Mouse (Mus musculus): ENCODE data around the gene Smbd1.

Smbd1 gene

GRCm38 (mm10) chr16:32813362-32813761 lies 3.1 kb upstream of the Smbd1 start:
- no peak for DNase-seq (ENCODE audit: low spot score in 2 of 2)

GRCm38 (mm10) chr16:32812888-32813361 lies 2.6 kb upstream of the Smbd1 start:
- DNase-seq (ENCODE audit: low spot score in 2 of 2), result peak; percentile 53 to 60

- DNase-seq (ENCODE audit: low spot score in 2 of 2), result no peak
Measured at GRCm38 (mm10) chr16:32807408-32808185, 2.7 kb downstream of the Smbd1 start.

- no peak for DNase-seq (ENCODE audit: low spot score in 2 of 2)
Measured at GRCm38 (mm10) chr16:32805151-32805550, 5.1 kb downstream of the Smbd1 start.

- DNase-seq (ENCODE audit: low spot score in 2 of 2), result no peak
Measured at GRCm38 (mm10) chr16:32803901-32804300, 6.4 kb downstream of the Smbd1 start.

GRCm38 (mm10) chr16:32803252-32803853 lies 6.9 kb downstream of the Smbd1 start:
- peak; percentile 12 to 27 for DNase-seq (ENCODE audit: low spot score in 2 of 2)

GRCm38 (mm10) chr16:32797426-32797689 lies 12.9 kb downstream of the Smbd1 start, which contains the start of gene Muc20:
TSS of gene Muc20 (minus strand) at chr16:32797435.
- no peak for DNase-seq (ENCODE audit: low spot score in 2 of 2)

GRCm38 (mm10) chr16:32796676-32797425 lies 13.4 kb downstream of the Smbd1 start:
- no peak for DNase-seq (ENCODE audit: low spot score in 2 of 2)

GRCm38 (mm10) chr16:32795177-32795576 lies 15.1 kb downstream of the Smbd1 start:
- DNase-seq (ENCODE audit: low spot score in 2 of 2), result no peak

GRCm38 (mm10) chr16:32790056-32790455 lies 20.2 kb downstream of the Smbd1 start:
- DNase-seq (ENCODE audit: low spot score in 2 of 2), result no peak

GRCm38 (mm10) chr16:32784840-32785239 lies 25.4 kb downstream of the Smbd1 start:
- peak; percentile 36 to 67 for DNase-seq (ENCODE audit: low spot score in 2 of 2)

GRCm38 (mm10) chr16:32783324-32784062 lies 26.8 kb downstream of the Smbd1 start:
- DNase-seq (ENCODE audit: low spot score in 2 of 2), result no peak

GRCm38 (mm10) chr16:32778956-32779355 lies 31.3 kb downstream of the Smbd1 start:
- no peak for DNase-seq (ENCODE audit: low spot score in 2 of 2)

- no peak for DNase-seq (ENCODE audit: low spot score in 2 of 2)
Measured at GRCm38 (mm10) chr16:32776676-32777075, 33.6 kb downstream of the Smbd1 start.

- DNase-seq (ENCODE audit: low spot score in 2 of 2), result no peak
Measured at GRCm38 (mm10) chr16:32766904-32767303, 43.4 kb downstream of the Smbd1 start.

GRCm38 (mm10) chr16:32764961-32765360 lies 45.3 kb downstream of the Smbd1 start:
- DNase-seq (ENCODE audit: low spot score in 2 of 2), result no peak

GRCm38 (mm10) chr16:32764550-32764949 lies 45.7 kb downstream of the Smbd1 start:
- no peak for DNase-seq (ENCODE audit: low spot score in 2 of 2)
